Mouse (Mus musculus): ENCODE measurements around the gene Bicdl1.

The Bicdl1 gene

DNA sequence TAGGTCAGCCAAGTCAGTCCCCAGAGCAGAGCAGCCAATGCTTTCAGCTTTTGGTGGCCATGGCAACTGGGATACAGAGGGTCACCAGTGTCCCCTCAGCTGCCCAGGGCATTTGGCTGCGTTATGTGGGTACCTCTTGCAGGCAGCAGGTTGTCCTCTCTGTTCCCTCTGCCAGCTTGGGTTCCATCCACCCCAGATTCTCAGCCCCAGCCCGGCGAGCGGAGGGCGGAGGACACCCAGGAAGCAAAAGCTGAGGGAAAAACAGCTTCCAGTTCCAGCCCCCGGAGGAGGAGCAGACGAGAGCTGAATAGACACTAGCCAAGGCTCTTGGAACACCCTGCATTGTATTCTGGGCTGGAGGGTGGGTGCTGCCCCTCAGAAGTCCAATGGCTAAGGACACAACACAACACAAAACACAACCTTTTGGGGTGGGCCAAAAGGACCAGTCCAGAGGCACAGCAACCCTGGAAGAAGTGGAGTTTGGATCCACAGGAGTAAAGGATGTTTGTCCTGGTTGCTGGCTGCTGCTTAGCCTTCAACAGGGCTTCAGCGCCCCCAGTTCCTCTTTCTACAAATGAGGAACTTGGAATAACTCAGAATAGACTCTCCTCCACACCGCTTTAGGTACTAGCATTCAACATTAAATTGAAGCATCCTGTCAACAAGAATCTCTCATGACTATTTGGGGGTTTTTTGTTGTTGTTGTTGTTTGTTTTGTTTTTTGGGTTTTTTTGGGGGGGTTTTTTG is 107.6 kb downstream of the Bicdl1 start:
- DNase-seq (ENCODE audit: low read depth), result no peak

DNA sequence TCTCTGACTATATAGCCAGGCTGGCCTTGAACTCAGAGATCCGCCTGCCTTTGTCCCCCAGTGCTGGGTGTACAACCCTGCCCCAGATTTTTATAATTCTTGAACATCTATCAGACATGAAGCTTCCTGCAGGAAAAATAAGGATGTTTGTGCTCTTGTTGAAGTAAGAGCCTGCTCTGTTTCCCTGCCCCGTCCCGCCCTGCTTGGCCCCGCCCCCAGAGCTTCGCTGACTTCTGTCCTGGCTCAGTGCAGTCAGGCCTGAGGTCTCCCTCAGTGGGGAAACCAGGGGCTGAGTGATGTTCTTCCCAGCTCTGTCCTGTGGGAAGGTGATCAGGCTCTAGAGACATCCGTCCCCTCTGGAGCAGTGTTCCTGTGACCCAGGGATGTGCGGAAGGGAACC is 108.7 kb downstream of the Bicdl1 start:
- DNase-seq (ENCODE audit: low read depth), result no peak

DNA sequence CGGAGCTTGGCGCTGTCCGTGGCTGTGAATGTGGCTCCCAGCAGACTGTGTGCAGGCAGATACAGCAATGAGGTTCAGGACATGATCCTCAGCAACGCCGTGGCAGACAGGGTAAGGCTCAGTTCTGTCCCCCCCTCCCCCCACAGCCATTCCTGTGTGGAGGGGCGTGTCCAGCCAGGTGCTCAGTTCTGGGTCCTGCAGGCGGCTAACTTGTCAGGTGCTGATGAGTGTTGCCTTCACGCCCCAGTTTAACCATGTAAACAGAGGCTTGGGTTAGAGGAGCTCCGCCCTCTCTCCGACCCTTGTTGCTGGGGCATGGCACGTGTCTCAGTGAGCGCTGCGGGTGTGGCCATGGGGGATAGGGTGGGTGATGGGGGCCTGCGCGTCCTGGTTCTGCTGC is 111.7 kb downstream of the Bicdl1 start:
- no peak for DNase-seq (ENCODE audit: low read depth)

DNA sequence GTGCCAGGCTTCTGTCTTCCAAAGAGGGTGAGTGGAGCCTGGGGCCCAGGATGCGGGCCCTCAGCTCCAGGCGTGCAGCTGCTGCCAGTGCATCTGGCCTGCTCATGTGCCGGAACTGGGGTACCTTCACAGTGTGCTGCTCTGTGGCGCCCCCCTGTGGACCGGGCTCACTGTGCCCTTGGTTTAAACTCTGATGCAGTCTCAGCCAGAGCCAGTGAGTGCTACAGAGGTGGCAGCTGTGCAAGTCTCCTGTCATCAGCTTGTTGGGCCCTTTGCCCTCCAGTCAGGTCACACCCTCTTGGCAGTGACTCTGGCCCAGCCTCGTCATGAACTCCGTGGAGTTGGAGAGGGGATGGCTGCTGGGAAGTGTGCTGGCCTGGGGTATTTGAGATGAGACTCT is 116.5 kb downstream of the Bicdl1 start:
- peak; percentile 50 for DNase-seq (ENCODE audit: low read depth)

DNA sequence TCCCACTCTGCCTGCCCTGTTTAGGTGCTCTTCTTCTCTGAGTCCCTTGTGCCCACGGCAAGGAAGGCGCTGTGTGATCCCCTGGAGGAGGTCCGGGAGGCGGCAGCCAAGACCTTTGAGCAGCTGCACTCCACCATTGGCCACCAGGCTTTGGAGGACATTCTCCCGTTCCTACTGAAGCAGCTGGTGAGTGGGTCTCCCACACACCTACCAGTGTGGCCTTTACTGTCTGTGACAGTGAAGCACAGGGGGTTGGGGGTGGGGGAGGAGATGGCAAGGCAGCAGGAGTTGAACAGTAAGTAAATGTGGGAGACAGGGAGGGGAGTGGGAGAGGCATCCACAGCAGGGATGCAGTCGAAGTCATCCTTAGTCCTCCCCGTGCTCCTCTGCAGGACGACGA is 118.1 kb downstream of the Bicdl1 start:
- no peak for DNase-seq (ENCODE audit: low read depth)

DNA sequence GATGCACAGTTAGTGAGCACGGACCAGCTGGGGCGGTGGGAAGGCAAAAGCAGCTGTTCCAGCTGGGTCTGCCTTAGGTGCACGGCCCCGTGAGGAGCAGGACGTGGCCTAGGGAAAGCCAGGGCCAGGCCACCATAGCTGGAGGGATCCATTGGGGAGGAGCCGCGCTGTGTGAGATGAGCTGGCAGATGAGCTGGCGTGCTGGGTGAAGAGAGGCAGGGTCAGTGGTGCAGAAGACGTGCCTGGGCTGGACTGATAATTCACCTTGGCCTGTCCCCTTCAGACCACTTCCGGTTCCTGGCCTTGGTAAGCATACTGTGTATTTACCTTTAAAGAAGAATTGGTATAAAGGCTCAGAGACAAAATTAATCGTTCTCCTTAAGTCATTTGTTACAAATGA is 119.9 kb downstream of the Bicdl1 start:
- no peak for DNase-seq (ENCODE audit: low read depth)

DNA sequence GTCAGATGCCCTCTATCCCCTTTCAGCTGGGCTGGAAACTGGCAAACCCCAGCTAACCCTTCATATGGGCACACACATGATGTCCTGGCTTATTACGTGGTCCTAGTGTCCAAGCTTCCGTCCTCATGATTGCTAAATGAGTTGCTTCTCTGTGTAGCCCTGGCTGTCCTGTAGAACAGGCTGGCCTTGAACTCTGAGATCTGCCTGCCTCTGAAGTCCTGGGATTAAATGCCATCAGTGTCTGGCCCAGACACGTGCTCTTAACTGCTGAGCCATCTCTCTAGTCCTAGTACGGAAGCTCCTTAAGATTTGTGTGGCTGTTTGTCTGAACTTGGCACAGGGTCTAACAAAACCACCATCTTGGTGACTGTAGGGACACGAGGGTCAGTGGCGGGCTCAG is 127.9 kb downstream of the Bicdl1 start:
- DNase-seq (ENCODE audit: low read depth), result no peak
